Mouse (Mus musculus) urinary bladder, adult 2 months (tissue): ENCODE results near the gene Gm266. TPM values are rescaled to one million over a fixed set of nuclear protein-coding genes. Genes with fewer than 3 reads are reported as not detected.
"Not testable (repeated sequence)": the region's sequence is repeated elsewhere in the genome, so short reads cannot be mapped to it uniquely, and the experiment has no call there.

Experiments
- DNase-seq: peaks from one replicate; pipeline ENCODE4 v3.0.0; 2022; ENCODE audit warnings: low spot score
- polyA plus RNA-seq: library from polyadenylated mRNA; depleted of rRNA; stranded (reverse); fragments of >200 nt; gene quantifications from 2 replicates; pipeline ENCODE4 v1.2.3, GENCODE M21; 2012; rRNA removed

Gene Gm266
- 5.9 and 6.7 TPM in 2 replicates for polyA plus RNA-seq

- no peak for DNase-seq
Measured at GRCm38 (mm10) chr12:111485652-111486306, at the start of gene Gm266. Gene Gm266, minus strand, starts transcription at chr12:111485823.

GRCm38 (mm10) chr12:111535281-111535680 is 49.7 kb upstream of the Gm266 start:
- DNase-seq: no peak

GRCm38 (mm10) chr12:111533096-111533794 is 47.6 kb upstream of the Gm266 start:
- no peak for DNase-seq

GRCm38 (mm10) chr12:111529192-111529591 is 43.6 kb upstream of the Gm266 start:
- no peak for DNase-seq

- no peak for DNase-seq
Measured at GRCm38 (mm10) chr12:111527643-111528281, 42.1 kb upstream of the Gm266 start.

- no peak for DNase-seq
Measured at GRCm38 (mm10) chr12:111524883-111525282, 39.3 kb upstream of the Gm266 start.

GRCm38 (mm10) chr12:111524469-111524868 is 38.8 kb upstream of the Gm266 start:
- DNase-seq: no peak

GRCm38 (mm10) chr12:111520994-111521393 is 35.4 kb upstream of the Gm266 start:
- no peak for DNase-seq

- DNase-seq: no peak
Measured at GRCm38 (mm10) chr12:111519821-111520220, 34.2 kb upstream of the Gm266 start.

GRCm38 (mm10) chr12:111518391-111518790 is 32.8 kb upstream of the Gm266 start:
- no peak for DNase-seq

- DNase-seq: no peak
Measured at GRCm38 (mm10) chr12:111517901-111518300, 32.3 kb upstream of the Gm266 start.

GRCm38 (mm10) chr12:111516826-111517225 is 31.2 kb upstream of the Gm266 start:
- no peak for DNase-seq

GRCm38 (mm10) chr12:111515920-111516319 is 30.3 kb upstream of the Gm266 start:
- no peak for DNase-seq

GRCm38 (mm10) chr12:111514874-111515649 is 29.4 kb upstream of the Gm266 start:
- no peak for DNase-seq

- DNase-seq: no peak
Measured at GRCm38 (mm10) chr12:111514231-111514792, 28.7 kb upstream of the Gm266 start.

GRCm38 (mm10) chr12:111513673-111514072 is 28.1 kb upstream of the Gm266 start:
- no peak for DNase-seq

- no peak for DNase-seq
Measured at GRCm38 (mm10) chr12:111512572-111513063, 27.0 kb upstream of the Gm266 start.

- not testable (repeated sequence) for DNase-seq
Measured at GRCm38 (mm10) chr12:111508438-111508837, 22.8 kb upstream of the Gm266 start.

- no peak for DNase-seq
Measured at GRCm38 (mm10) chr12:111507962-111508361, 22.3 kb upstream of the Gm266 start.

GRCm38 (mm10) chr12:111507001-111507400 is 21.4 kb upstream of the Gm266 start:
- DNase-seq: no peak

GRCm38 (mm10) chr12:111504904-111505303 is 19.3 kb upstream of the Gm266 start:
- DNase-seq: peak; percentile 74

GRCm38 (mm10) chr12:111503571-111503970 is 17.9 kb upstream of the Gm266 start:
- no peak for DNase-seq
